Mouse (Mus musculus) MEL (cell line): ENCODE measurements around the gene Mcoln3. TPM values are rescaled to one million over a fixed set of nuclear protein-coding genes. Genes with fewer than 3 reads are reported as not detected.
A peak's percentile ranks its signal among the peaks of the same experiment; 100 is the strongest.

ENCODE experiments used
- DNase-seq: peaks from one replicate; pipeline ENCODE4 v3.0.0; 2011; ENCODE audit warnings: low read depth, low spot score
- H3K27ac ChIP-seq: 2 replicates; pipeline ENCODE4 v1.5.1; 2012; ENCODE audit warnings: low read depth, mild to moderate bottlenecking, control low read depth, low read length, moderate library complexity; ENCODE audit not compliant: control insufficient read depth
- H3K27me3 ChIP-seq, 2 experiments: fragments of 150-350 bp in 1 of 2; sonication (generic) in 1 of 2; 2 replicates each; pipeline ENCODE4 v1.6.1; 2012; ENCODE audit warnings: low read length in 2 of 2, mild to moderate bottlenecking in 2 of 2, improper control_type of control experiment in 1 of 2, moderate library complexity in 1 of 2; ENCODE audit not compliant: insufficient read depth in 2 of 2, control insufficient read depth in 1 of 2
- H3K36me3 ChIP-seq, 2 experiments: 2 replicates each; pipeline ENCODE4 v1.6.1; 2012 to 2014; ENCODE audit warnings: low read length in 2 of 2, improper control_type of control experiment in 1 of 2, inconsistent platforms in 1 of 2, mild to moderate bottlenecking in 1 of 2; ENCODE audit not compliant: insufficient read depth in 2 of 2, control insufficient read depth in 1 of 2
- H3K4me1 ChIP-seq, 2 experiments: fragments of 150-350 bp in 1 of 2; sonication (generic) in 1 of 2; 2 replicates each; pipeline ENCODE4 v1.6.1; 2012; ENCODE audit warnings: low read length in 2 of 2, improper control_type of control experiment in 1 of 2, mild to moderate bottlenecking in 1 of 2; ENCODE audit not compliant: insufficient read depth in 2 of 2, control insufficient read depth in 1 of 2
- H3K4me3 ChIP-seq, 2 experiments: fragments of 150-350 bp in 1 of 2; sonication (generic) in 1 of 2; 2 replicates each; pipeline ENCODE4 v1.5.1; 2012; ENCODE audit warnings: low read depth in 2 of 2, low read length in 2 of 2, mild to moderate bottlenecking in 2 of 2, moderate library complexity in 2 of 2, control low read depth in 1 of 2, improper control_type of control experiment in 1 of 2; ENCODE audit not compliant: control insufficient read depth in 1 of 2, insufficient read depth in 1 of 2
- H3K79me2 ChIP-seq: 2 replicates; pipeline ENCODE4 v1.6.1; 2012; ENCODE audit warnings: mild to moderate bottlenecking, low read length, moderate library complexity; ENCODE audit not compliant: control insufficient read depth, poor library complexity, insufficient read depth
- H3K9ac ChIP-seq: 2 replicates; pipeline ENCODE4 v1.6.1; 2012; ENCODE audit warnings: low read depth, mild to moderate bottlenecking, control low read depth, low read length, moderate library complexity; ENCODE audit not compliant: control insufficient read depth, poor library complexity, severe bottlenecking
- H3K9me3 ChIP-seq: fragments of 150-350 bp; sonication (generic); replicated peaks from 2 replicates; pipeline ENCODE4 v1.6.1; 2012; ENCODE audit warnings: mild to moderate bottlenecking, low read length, improper control_type of control experiment, moderate library complexity; ENCODE audit not compliant: insufficient read depth
- BHLHE40 ChIP-seq: IDR thresholded peaks from 2 replicates; pipeline ENCODE4 v1.6.1; 2012; ENCODE audit warnings: low read depth, mild to moderate bottlenecking, inconsistent platforms, low read length, improper control_type of control experiment, borderline replicate concordance
- CHD2 ChIP-seq: IDR thresholded peaks from 2 replicates; pipeline ENCODE4 v1.6.1; 2011; ENCODE audit warnings: low read length, improper control_type of control experiment
- CTCF ChIP-seq, 3 experiments: IDR thresholded peaks in 2 of 3; conservative IDR thresholded peaks in 1 of 3; 2 replicates each; pipeline ENCODE4 v1.5.1; 2011 to 2012; ENCODE audit warnings: low read length in 3 of 3, low read depth in 2 of 3, mild to moderate bottlenecking in 2 of 3, improper control_type of control experiment in 1 of 3, inconsistent platforms in 1 of 3, mixed read lengths in 1 of 3, moderate library complexity in 1 of 3; ENCODE audit not compliant: control insufficient read depth in 1 of 3, insufficient read depth in 1 of 3, poor library complexity in 1 of 3, severe bottlenecking in 1 of 3
- EP300 ChIP-seq, 2 experiments: IDR thresholded peaks; 2 replicates each; pipeline ENCODE4 v1.6.1; 2011; ENCODE audit warnings: improper control_type of control experiment in 2 of 2, low read length in 2 of 2, low read depth in 1 of 2, mild to moderate bottlenecking in 1 of 2
- GABPA ChIP-seq: IDR thresholded peaks from 2 replicates; pipeline ENCODE4 v1.6.1; 2012; ENCODE audit warnings: low read depth, mild to moderate bottlenecking, inconsistent platforms, low read length, improper control_type of control experiment, moderate library complexity
- GATA1 ChIP-seq: IDR thresholded peaks from 2 replicates; pipeline ENCODE4 v1.6.1; 2011; ENCODE audit warnings: low read depth, low read length, improper control_type of control experiment
- JUND ChIP-seq: IDR thresholded peaks from 2 replicates; pipeline ENCODE4 v1.6.1; 2011; ENCODE audit warnings: low read depth, mild to moderate bottlenecking, improper control_type of control experiment, low read length
- MAX ChIP-seq: IDR thresholded peaks from 2 replicates; pipeline ENCODE4 v1.6.1; 2011; ENCODE audit warnings: low read length, improper control_type of control experiment
- MAZ ChIP-seq: IDR thresholded peaks from 2 replicates; pipeline ENCODE4 v1.6.1; 2012; ENCODE audit warnings: low read depth, mild to moderate bottlenecking, inconsistent platforms, low read length, improper control_type of control experiment
- MEF2A ChIP-seq: IDR thresholded peaks from 2 replicates; pipeline ENCODE4 v1.6.1; 2014; ENCODE audit warnings: low read depth, mild to moderate bottlenecking, inconsistent platforms, low read length, improper control_type of control experiment; ENCODE audit not compliant: poor library complexity, insufficient replicate concordance, severe bottlenecking; ENCODE audit errors: extremely low read depth
- MXI1 ChIP-seq: IDR thresholded peaks from 2 replicates; pipeline ENCODE4 v1.6.1; 2011; ENCODE audit warnings: mild to moderate bottlenecking, low read depth, low read length, improper control_type of control experiment
- MYC ChIP-seq: IDR thresholded peaks from 2 replicates; pipeline ENCODE4 v1.6.1; 2011; ENCODE audit warnings: low read depth, mild to moderate bottlenecking, low read length, improper control_type of control experiment, moderate library complexity
- POLR2A ChIP-seq, 2 experiments: IDR thresholded peaks; 2 replicates each; pipeline ENCODE4 v1.6.1; 2011 to 2012; ENCODE audit warnings: low read length in 2 of 2, mild to moderate bottlenecking in 2 of 2, control low read depth in 1 of 2, improper control_type of control experiment in 1 of 2, low read depth in 1 of 2, moderate library complexity in 1 of 2; ENCODE audit not compliant: control insufficient read depth in 1 of 2, insufficient read depth in 1 of 2, poor library complexity in 1 of 2
- RAD21 ChIP-seq: IDR thresholded peaks from 2 replicates; pipeline ENCODE4 v1.6.1; 2011; ENCODE audit warnings: mild to moderate bottlenecking, low read depth, low read length, improper control_type of control experiment
- SIN3A ChIP-seq: IDR thresholded peaks from 2 replicates; pipeline ENCODE4 v1.6.1; 2012; ENCODE audit warnings: low read length, improper control_type of control experiment, inconsistent platforms
- SMC3 ChIP-seq: IDR thresholded peaks from 2 replicates; pipeline ENCODE4 v1.6.1; 2011; ENCODE audit warnings: low read depth, low read length, improper control_type of control experiment
- TBP ChIP-seq: IDR thresholded peaks from 2 replicates; pipeline ENCODE4 v1.8.0; 2011; ENCODE audit warnings: low read depth, low read length, improper control_type of control experiment
- TCF12 ChIP-seq: IDR thresholded peaks from 2 replicates; pipeline ENCODE4 v1.6.1; 2014; ENCODE audit warnings: low read depth, mild to moderate bottlenecking, inconsistent platforms, low read length, improper control_type of control experiment, moderate library complexity
- USF2 ChIP-seq, 2 experiments: IDR thresholded peaks; 2 replicates each; pipeline ENCODE4 v1.6.1; 2011 to 2012; ENCODE audit warnings: improper control_type of control experiment in 2 of 2, low read length in 2 of 2, borderline replicate concordance in 1 of 2, inconsistent platforms in 1 of 2, low read depth in 1 of 2, mild to moderate bottlenecking in 1 of 2; ENCODE audit not compliant: insufficient read depth in 1 of 2
- ZC3H11A ChIP-seq: IDR thresholded peaks from 2 replicates; pipeline ENCODE4 v1.6.1; 2012; ENCODE audit warnings: low read depth, mild to moderate bottlenecking, inconsistent platforms, low read length, improper control_type of control experiment
- ZKSCAN1 ChIP-seq: IDR thresholded peaks from 2 replicates; pipeline ENCODE4 v1.6.1; 2012; ENCODE audit warnings: low read depth, mild to moderate bottlenecking, inconsistent platforms, low read length, improper control_type of control experiment, moderate library complexity
- ZMIZ1 ChIP-seq: IDR thresholded peaks from 2 replicates; pipeline ENCODE4 v1.6.1; 2012; ENCODE audit warnings: low read depth, mild to moderate bottlenecking, inconsistent platforms, low read length, improper control_type of control experiment, moderate library complexity
- ZNF384 ChIP-seq: IDR thresholded peaks from 2 replicates; pipeline ENCODE4 v1.6.1; 2012; ENCODE audit warnings: low read depth, mild to moderate bottlenecking, inconsistent platforms, low read length, improper control_type of control experiment
- polyA plus RNA-seq, 2 experiments: library from polyadenylated mRNA; stranded (reverse) in 1 of 2; unstranded in 1 of 2; fragments of >175 nt in 1 of 2; fragments of >200 nt in 1 of 2; gene quantifications; 2 replicates each; pipeline versions ENCODE4 v1.2.1 to v1.2.4; 2012; ENCODE audit warnings: low replicate concordance in 2 of 2, low read depth in 1 of 2; ENCODE audit not compliant: insufficient read length in 2 of 2, insufficient read depth in 1 of 2, missing spikeins in 1 of 2
- total RNA-seq: library from RNA; depleted of rRNA; stranded (reverse); fragments of 300-350 nt; gene quantifications from 2 replicates; pipeline ENCODE4 v1.2.3, GENCODE M21; 2012

The Mcoln3 gene
- total and polyA plus RNA-seq, 3 experiments, result not detected

GRCm38 (mm10) chr3:146184992-146185657, 67.9 kb downstream of the Mcoln3 start:
- Histone ChIP-seq H3K9ac (no peak overlapping the region), H3K27me3 (no peaks in the 10 kb centered on the region), H3K27ac (no peak overlapping the region), H3K4me1 (no peaks in the 10 kb centered on the region), H3K79me2 (no peaks in the 10 kb centered on the region), H3K9me3 (no peaks in the 10 kb centered on the region), H3K4me3 (no peak overlapping the region), H3K36me3 (no peaks in the 10 kb centered on the region)
- DNase-seq, result peak; percentile 76
- peak; percentile 24; the same call in 1 of the 2 replicates for TF ChIP-seq SIN3A
- peak; percentile 77 for TF ChIP-seq SMC3
- peak; percentile 84 to 97 (median 94) for TF ChIP-seq CTCF (IDR thresholded peaks at IDR 0.05 in 2 of 3, conservative IDR thresholded peaks at IDR 0.05 in 1 of 3; ENCODE audit: control insufficient read depth in 1 of 3, insufficient read depth in 1 of 3, low read depth in 2 of 3, low read length in 3 of 3, poor library complexity in 1 of 3, severe bottlenecking in 1 of 3)
- TF ChIP-seq JUND, result no peak
- peak; percentile 91 for TF ChIP-seq RAD21
- TF ChIP-seq BHLHE40, result 0 out of 2 replicates have a peak, but pooled peaks have one; percentile 32
- no peak for TF ChIP-seq USF2 (IDR thresholded peaks at IDR 0.05; ENCODE audit: borderline replicate concordance in 1 of 2, insufficient read depth in 1 of 2, low read depth in 1 of 2, low read length in 2 of 2)
- peak; percentile 71 for TF ChIP-seq ZC3H11A

GRCm38 (mm10) chr3:146186033-146186432, 68.8 kb downstream of the Mcoln3 start:
- H3K4me1 ChIP-seq, result no peaks in the 10 kb centered on the region
- no peak for TF ChIP-seq MAX
- no peak for TF ChIP-seq GATA1
- TF ChIP-seq TBP, result no peak
- TF ChIP-seq MYC, result no peak
- TF ChIP-seq ZNF384, result no peak
- no peak for TF ChIP-seq POLR2A (IDR thresholded peaks at IDR 0.05; ENCODE audit: control insufficient read depth in 1 of 2, insufficient read depth in 1 of 2, low read depth in 1 of 2, low read length in 2 of 2, poor library complexity in 1 of 2)
- no peak for TF ChIP-seq MXI1
- no peak for TF ChIP-seq TCF12
- TF ChIP-seq MAZ, result no peak
- TF ChIP-seq ZMIZ1, result no peak
- TF ChIP-seq JUND, result no peak
- TF ChIP-seq CHD2, result no peak
- no peak for TF ChIP-seq ZC3H11A
- no peak for TF ChIP-seq CTCF (IDR thresholded peaks at IDR 0.05 in 2 of 3, conservative IDR thresholded peaks at IDR 0.05 in 1 of 3; ENCODE audit: control insufficient read depth in 1 of 3, insufficient read depth in 1 of 3, low read depth in 2 of 3, low read length in 3 of 3, poor library complexity in 1 of 3, severe bottlenecking in 1 of 3)
- no peak for TF ChIP-seq SIN3A
- TF ChIP-seq MEF2A, result no peak
- no peak for TF ChIP-seq BHLHE40
- TF ChIP-seq ZKSCAN1, result no peak
- no peak for TF ChIP-seq GABPA
- no peak for TF ChIP-seq EP300 (IDR thresholded peaks at IDR 0.05; ENCODE audit: low read depth in 1 of 2, low read length in 2 of 2)

More at GRCm38 (mm10) chr3:146186033-146186432, 68.8 kb downstream of the Mcoln3 start:
- Histone ChIP-seq H3K27ac (no peak overlapping the region), H3K9ac (no peak overlapping the region), H3K79me2 (no peaks in the 10 kb centered on the region), H3K36me3 (no peaks in the 10 kb centered on the region), H3K4me3 (no peak overlapping the region), H3K27me3 (no peaks in the 10 kb centered on the region), H3K9me3 (no peaks in the 10 kb centered on the region)
- no peak for DNase-seq
